Mouse (Mus musculus): ENCODE results near the gene Thada.

Thada gene

GRCm38 (mm10) chr17:84141691-84142090 lies 324.3 kb downstream of the Thada start:
- DNase-seq: no peak

GRCm38 (mm10) chr17:84140822-84141507 lies 325.0 kb downstream of the Thada start:
- DNase-seq: peak; percentile 40
